Mouse (Mus musculus) common myeloid progenitor, adult 5-6 weeks (primary cell): ENCODE measurements around the gene Frs2. TPM values are rescaled to one million over a fixed set of nuclear protein-coding genes. Genes with fewer than 3 reads are reported as not detected.
"Not testable (repeated sequence)": the region's sequence is repeated elsewhere in the genome, so short reads cannot be mapped to it uniquely, and the experiment has no call there.

Experiments
- ATAC-seq: replicated peaks from 2 replicates; pipeline ENCODE4 v1.8.0; 2016; ENCODE audit warnings: low read depth, mild to moderate bottlenecking, moderate TSS enrichment, inconsistent platforms; ENCODE audit not compliant: poor library complexity, severe bottlenecking
- total RNA-seq: library from RNA; stranded (forward); fragments of 200-1000, 187-1606 nt; gene quantifications from 2 replicates; pipeline ENCODE4 v1.2.3, GENCODE M21; 2017

Gene Frs2
- total RNA-seq, 1 experiment from 2014 or later = 24.8 TPM

DNA sequence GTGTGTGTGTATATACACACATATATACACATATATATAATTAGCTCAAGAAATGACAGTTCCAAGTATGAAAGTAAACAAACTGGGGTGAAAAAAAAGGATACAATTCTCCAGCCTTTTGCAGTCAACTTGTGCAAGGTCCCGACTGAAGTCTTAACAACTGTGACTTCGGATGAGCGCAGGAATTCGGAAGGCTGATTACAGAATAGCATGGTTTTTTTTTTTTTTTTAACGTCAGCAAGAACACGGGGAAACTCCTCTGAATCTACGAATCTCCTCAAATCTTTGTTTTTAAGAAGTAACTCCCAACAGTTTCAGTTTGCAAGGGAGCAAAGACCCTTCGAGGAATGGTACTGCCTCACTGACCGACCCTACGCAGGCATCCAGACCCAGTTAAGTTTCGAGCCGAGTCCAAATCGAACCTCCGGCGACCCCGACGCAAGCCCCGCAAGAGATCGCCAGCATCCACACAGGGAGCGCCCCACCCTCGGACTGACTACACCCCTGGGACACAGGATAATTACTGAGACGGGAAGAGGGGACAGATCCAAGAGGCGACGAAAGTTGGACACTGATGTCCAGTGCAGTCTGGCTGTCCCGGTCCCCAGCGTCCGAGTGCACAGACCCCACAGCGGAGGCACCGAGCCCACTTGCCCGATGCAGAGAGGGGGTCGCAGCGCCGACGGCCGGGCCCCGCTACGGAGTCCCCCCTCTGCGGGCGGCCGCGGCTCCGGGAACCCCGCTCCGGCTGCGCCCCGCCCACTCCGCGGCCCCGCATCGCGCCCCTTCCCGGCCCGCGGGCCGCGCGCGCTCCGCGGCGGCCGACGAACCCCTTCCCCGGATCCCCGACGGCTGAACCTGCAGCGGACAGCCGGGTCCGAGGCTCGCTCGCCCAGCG is 622 bp downstream of the Frs2 start:
- no peak for ATAC-seq

DNA sequence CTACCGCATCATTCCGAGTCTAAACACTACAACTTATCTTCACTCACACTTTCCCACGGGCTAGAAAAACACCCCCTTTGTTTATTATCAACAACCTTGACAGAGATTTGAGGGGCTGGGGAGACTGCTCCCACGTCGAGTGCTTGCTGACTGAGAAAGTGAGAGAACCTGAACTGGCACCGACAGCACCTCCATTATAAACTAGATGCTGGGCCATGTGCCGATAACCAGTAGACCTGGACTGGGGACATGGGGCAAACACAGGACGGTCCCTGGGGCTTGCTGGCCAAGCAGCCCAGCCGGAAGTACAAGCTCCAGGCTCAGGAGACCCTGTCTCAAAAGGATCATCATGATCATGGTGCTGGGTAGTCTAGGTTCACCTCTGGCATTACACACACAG is 1.9 kb downstream of the Frs2 start:
- ATAC-seq = no peak

DNA sequence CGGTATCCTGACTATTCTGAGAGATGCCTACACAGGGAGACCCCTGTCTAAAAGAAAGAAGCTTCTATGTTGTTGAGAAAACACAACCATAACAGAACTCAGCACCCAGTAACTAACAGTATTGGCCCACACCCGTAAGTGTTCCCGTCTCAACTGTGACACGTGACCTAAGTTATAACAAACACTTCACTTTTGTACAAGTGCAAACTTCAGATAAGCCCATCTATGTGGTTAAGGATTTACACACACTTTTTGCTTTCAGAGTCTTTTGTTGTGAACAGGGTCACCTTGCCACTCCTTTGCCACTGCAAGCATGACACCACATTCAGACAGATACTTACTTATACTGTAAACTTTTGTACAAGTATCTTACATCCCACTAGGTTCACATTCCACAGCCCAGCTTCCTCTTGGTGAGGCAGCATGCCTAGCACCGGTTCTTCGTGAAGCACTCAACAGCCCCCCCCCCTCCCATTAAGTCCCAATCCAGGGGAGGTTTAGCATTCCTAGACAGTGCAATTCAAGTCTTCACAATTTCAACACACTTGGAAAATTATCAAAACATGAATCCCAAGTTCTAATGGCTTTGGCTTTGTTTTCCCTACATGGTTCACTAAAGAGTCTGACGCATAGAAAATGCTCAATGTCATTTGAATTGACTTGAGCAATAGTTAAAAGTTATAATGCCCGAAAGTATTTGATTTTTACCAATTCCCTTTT is 2.6 kb downstream of the Frs2 start:
- ATAC-seq = peak; percentile 16

DNA sequence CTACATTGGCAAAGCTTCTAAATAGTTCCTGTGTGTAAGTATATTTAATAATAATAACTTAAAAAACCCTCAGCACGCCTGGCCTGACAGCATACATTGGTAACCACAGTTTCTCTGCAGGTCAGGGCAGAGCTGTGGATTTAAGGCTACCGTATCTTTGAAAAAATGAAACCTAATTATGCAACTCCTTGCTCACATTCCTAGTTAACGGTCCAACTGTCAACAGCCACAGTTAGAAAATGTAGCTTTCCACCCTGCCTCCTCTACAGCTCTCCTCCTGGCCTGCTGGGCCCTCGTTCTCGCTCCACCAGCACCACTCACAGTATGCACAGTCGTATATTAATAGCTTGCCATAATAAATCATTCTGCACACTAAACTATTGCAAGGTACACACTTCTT is 3.7 kb downstream of the Frs2 start:
- no peak for ATAC-seq

DNA sequence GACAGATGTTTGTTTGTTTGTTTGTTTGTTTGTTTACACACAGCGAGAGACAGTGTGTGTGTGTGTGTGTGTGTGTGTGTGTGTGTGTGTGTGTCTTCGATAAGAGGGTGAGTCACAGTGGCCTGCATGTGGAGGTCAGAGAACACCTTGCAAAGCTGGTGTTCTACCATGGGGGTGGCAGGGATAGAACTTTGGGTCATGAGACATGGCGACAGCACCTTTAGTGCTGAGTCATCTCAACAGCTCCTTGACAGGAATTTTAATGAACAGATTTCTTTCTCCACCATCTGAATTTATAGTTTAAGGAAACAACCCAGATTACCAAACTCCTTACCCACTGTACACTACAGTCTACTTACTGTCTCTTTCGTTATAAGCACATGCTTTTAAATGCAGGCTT is 4.3 kb downstream of the Frs2 start:
- ATAC-seq = no peak

DNA sequence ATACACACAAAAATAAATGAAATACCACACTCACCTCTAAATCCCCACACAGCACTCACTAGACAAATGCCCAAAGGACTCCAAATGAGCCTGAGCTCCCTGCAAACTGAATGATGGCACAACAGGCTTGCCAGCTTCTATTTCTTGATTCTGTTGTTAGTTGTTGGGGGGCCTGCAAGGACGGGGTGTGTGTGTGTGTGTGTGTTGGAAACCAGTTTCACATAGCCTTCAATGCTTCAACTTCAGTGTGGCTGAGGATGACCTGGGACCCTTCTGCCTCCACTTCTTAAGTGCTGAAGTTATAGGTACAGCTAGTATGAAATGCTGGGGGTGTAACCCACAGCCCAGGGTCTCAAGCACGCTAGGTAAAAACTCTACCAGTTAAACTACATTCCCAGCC is 5.0 kb downstream of the Frs2 start:
- ATAC-seq = no peak

DNA sequence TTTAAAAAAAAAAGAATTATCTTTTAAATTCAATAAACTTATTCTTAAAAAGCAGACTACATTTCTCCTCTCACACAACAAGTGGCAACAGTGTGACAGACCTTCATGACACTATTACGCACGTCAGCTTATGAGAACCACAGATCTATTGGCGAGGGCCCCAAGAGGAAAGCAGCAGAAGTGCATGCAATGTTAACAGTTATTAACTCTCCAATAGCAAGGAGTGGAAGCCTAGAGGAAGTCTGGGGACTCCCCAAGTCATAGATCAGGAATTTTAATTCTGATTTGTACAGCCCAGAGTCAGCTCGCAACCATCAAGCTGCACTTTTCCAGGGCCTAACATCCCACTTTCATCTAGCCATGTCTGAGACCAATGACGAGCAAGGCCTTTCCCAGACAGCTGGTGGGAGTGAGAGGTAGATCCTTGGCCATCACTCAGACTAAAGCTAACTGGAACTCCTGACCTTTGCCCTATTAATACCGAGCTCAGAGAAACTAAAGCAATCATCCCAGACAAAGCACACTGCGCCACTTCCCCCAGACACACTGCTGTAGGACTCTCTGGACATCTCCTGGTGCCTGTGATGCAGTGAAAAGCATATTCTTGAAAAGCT is 6.3 kb downstream of the Frs2 start:
- peak; percentile 37; the same call in 1 of the 2 replicates for ATAC-seq

DNA sequence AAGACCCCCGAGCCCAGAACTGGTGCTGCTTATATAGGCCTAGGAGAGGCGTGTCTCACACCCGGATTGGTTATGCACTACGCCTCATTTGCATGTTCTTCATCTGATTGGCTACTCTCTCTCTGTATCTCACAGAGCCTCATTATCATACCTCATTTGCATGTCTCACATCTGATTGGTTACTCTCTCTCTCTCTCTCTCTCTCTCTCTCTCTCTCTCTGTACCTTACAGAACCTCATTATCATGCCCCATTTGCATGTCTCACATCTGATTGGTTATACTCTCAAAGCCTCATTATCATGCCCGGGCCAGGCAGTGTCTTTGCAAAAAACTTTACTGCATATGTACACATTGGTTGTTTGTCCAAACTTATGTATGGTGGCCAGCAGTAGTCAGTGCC is 16.8 kb downstream of the Frs2 start:
- not testable (repeated sequence) for ATAC-seq

DNA sequence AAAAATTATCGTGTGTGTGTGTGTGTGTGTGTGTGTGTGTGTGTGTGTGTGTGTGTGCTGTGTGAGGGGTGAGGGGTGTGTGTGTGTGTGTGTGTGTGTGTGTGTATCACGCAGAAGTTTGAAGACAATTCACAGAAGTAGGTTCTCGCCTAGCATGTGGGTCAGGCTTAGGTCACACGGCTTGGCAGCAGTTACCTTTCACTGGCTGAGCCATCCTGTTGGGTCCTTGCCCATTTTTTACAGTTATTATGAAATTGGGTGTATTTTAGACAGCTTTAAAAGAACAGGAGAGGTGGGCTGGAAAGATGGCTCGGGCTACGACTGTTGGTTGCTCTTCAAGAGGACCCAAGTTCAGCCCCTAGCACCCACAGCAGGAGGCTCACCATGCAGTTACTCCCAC is 18.3 kb downstream of the Frs2 start:
- ATAC-seq = 0 out of 2 replicates have a peak, but pooled peaks have one; percentile 20

DNA sequence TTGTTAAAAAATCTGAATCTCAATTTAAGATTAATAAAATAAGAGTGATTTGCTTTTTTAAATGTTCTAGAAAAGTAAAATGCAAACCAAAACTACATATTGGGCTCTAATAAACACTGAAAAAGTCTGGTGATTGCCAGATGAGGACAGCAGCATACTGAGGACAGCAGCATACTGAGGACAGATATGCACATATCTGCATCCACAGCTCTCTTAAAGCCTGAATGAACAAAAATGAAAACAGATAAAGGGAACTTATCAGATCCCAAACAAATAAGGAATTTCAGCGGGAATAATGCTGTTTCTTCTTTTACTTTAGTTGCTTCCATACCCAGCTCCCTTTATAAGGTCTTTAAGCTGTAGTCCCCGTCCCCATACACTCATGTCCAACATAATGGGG is 19.6 kb downstream of the Frs2 start:
- ATAC-seq = no peak

DNA sequence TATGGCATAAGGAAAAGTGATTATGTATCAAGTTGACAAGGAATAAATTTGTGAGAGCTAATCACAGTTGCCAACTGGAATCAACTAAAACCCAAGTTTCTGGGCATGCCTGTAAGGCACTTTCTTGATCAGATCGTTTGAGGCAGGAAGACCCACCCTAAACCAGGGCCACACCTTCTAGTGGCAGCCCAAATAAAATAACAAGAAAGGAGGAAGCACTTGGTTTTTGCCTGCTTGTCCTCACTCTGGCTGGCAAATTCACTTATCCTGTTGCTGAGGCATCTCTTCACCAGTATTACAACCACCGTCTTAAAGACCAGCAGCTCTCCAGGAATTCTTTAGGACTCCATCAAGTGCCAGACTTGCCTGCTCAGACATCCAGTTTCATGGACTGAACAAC is 20.9 kb downstream of the Frs2 start:
- ATAC-seq = peak; percentile 72

DNA sequence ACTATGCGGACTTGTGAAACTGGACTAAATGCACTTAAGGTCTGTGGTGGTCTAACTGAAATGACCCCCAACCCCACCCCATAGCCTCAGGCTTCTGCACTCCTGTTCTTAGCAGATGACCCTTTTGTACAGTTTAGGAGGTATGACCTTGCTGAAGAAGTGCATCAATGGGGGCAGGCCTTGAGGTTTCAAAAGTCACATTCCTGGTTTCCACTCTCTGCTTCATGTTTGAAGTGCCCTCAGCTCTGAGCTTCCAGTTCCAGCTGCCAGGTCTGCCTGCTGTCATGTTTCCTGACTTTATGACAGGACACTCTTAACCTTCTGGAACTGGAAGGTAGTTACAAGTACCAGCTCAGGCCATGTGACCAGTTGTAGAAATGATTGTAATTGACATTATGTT is 21.6 kb downstream of the Frs2 start:
- ATAC-seq = no peak

DNA sequence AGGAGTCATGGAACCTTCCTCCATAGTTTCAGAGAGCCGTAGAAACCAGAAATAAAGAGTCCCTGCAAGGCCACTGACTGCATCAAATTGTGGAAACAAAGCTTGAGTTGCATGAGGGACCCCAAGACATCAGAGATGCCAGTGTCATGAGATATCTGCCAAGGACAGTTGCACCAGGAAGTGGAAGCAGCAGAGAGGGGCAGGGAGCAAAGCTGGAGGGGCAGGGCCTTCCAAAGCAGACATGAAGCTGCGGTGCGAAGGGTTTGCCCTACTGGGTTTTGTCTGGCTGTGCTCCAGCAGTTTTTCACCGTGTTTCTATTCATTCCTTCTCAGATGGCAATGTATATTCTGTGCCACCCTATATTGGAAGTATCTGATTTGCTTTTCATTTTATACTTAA is 22.1 kb downstream of the Frs2 start:
- ATAC-seq = peak; percentile 63

DNA sequence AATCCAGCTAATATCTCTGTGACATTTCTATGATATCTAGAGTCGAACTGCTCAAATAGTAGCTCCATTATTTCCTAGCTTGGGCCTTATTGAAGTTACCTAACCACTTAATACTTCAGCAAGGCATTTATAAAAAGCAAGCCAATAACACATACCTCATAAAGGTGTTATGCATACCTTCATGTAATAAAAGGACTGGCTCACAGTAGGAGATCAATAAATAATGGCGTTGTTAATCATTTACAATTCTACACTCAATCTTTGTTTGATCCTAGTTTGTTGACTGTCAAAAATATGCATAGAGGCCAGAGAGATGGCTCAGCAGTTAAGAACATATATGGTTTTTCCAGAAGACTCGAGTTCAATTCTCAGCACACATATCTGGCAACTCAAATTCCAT is 26.9 kb downstream of the Frs2 start:
- ATAC-seq = no peak

DNA sequence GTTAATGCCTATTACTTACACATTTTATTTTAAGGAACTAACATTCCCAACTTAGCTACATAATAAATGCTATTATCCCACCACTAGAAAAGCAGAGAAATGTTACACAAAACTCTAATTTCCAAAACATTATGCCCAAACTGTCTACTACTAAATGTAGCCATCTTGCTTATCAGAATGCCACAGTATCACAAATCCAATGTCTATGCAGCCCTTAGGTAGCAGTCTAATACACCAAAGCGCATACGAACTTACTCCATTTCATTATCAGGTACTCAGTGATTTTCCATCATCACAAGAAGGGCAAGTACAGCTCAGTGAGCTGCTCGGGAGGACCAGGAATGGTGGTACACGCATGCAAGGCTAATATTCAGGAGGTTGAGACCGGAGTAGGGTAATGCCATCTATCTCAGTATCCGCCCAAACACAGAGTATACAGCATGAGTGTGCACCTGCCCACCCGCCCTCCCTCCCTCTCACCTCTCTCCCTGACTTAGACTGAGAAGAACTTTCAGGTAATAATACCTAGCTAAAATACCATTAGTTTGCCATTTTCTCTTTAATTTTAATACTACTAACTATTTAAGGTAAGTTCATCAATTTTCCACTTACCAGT is 28.2 kb downstream of the Frs2 start:
- ATAC-seq = no peak

DNA sequence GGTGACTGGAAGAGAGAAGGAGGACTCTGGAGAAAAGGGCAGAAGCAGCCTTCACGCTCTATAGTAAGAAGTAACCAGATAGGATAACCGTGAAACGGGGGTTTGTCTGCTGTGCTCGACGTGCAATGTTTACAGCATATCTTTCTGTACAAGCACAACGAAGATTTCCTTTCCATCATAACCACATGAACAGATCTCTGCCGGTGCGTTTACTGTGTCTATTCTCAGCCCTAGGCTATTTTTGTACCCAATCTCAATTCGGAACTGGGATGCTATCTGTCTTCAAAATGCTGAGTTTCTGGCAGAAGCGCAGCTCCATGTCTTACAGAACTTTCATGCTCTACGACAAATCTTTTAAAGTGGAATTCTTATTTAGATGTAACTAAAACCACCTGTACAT is 28.8 kb downstream of the Frs2 start:
- 0 out of 2 replicates have a peak, but pooled peaks have one; percentile 25 for ATAC-seq

DNA sequence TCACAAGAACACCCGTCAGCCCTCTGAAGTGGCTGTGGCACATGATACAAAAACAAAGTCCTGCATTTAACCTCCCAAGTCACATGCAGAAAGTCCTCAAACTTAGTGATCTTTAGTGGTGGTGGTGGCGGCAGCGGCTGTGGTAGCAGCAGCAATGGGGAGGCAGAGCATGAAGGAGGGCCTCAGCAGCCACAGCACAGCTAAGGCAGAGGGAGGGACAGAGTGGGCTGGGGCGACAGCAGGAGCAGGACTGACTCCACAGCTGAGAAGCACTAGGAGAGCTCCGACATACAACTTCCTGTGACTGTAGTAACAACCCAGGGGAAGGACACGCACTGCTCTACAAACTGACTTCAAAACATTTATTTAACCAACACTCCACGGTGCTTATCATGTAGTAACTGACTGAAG is 29.9 kb downstream of the Frs2 start:
- no peak for ATAC-seq

DNA sequence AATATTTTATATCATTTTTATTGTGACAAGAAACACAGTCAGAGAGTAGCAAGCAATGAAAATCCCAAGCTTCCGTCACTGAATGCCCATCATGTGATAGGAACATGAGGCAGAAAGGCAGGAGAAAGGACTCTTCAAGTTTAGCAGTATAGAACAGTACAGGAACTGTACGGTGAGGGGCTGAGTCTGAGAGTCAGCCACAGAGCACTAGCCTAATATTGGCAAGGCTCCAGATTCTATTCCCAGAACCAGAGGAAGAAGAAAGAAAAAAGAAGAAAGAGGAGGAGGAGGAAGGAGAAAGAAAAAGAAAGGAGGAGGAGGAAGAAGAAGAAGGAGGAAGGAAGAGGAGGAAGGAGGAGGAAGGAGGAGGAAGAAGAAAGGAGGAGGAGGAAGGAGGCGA is 32.7 kb downstream of the Frs2 start:
- ATAC-seq = no peak

DNA sequence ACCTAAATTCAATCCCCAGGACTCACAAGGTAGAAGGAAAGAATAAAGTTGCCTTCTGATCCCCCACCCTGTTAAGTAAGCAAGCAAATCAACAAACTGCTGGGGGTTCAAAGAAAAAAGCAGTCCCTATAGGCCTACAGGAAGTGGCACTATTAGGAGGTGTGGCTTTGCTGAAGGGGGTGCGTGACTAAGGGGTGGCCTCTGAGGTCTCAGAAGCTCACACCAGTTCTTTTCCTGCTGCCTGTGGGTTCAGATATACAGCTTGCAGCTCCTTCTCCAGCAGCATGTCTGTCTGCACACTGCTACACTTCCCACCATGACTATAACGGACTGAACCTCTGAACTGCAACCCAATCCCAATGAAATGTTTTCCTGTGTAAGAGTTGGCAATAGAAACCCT is 35.8 kb downstream of the Frs2 start:
- ATAC-seq = peak; percentile 93

DNA sequence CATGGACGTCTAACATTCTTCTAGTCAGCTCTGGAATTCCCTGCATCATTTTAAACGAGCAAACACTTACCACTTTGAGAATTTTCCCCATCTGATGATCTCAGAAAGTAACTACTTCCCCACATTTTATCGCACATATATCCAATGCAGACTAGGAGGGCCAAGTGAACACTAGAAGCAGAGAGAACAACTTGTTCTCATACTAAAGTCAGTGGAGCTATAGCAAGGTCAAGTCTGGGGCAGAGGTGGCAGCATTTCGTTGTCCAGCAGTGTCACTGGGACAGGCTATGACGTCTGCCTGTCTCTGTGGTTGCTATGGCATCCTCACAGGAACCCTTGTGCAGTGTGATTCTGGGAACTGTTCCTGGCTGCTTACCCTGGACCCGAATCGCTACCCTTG is 36.9 kb downstream of the Frs2 start:
- 0 out of 2 replicates have a peak, but pooled peaks have one; percentile 31 for ATAC-seq

DNA sequence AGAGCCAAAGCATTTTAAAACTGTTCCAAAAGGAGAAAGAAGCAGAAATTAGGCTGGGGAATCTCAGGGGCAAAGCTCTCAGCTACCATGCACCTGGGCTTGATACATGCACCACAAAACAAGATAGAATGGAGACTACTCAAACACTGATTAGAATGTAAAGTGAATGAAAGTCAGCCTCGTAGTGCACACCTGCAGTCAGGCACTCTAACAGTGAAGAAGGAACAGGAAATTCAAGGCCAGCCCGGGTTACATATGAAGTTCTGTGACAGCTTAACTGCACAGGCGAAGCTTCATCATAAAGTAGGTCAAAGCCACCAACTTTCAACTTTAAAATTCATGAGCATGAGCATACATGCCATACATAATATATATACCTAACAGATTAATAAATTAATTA is 38.1 kb downstream of the Frs2 start:
- ATAC-seq = no peak
